Mouse (Mus musculus) layer of hippocampus, postnatal 36 days (tissue): ENCODE measurements at regions not wholly inside any gene's neighbourhood (a gene's known extent, or its start where the extent isn't known, plus 50 kb on each side); places are given as distances from the start of the nearest gene placed in this dataset.
"Not testable (repeated sequence)": the region's sequence is repeated elsewhere in the genome, so short reads cannot be mapped to it uniquely, and the experiment has no call there.

Source experiments
- DNase-seq, 2 experiments: peaks; one replicate each; pipeline ENCODE4 v3.0.0; 2022

- no peak for DNase-seq
Measured at GRCm38 (mm10) chr1:102062268-102062667, 2289.7 kb downstream of the Cntnap5b start.

- no peak for DNase-seq
Measured at GRCm38 (mm10) chr1:102105658-102106057, 2333.1 kb downstream of the Cntnap5b start.

GRCm38 (mm10) chr1:102139021-102139420, 2366.5 kb downstream of the Cntnap5b start:
- no peak for DNase-seq

GRCm38 (mm10) chr1:102146368-102146767, 2373.8 kb downstream of the Cntnap5b start:
- DNase-seq, result no peak

- DNase-seq, result no peak
Measured at GRCm38 (mm10) chr1:102166649-102167048, 2394.1 kb downstream of the Cntnap5b start.

GRCm38 (mm10) chr1:102170566-102171286, 2398.2 kb downstream of the Cntnap5b start:
- no peak for DNase-seq

- no peak for DNase-seq
Measured at GRCm38 (mm10) chr1:102185925-102186324, 2413.4 kb downstream of the Cntnap5b start.

GRCm38 (mm10) chr1:102235473-102235872, 2462.9 kb downstream of the Cntnap5b start:
- DNase-seq, result no peak

- DNase-seq, result not testable (repeated sequence)
Measured at GRCm38 (mm10) chr1:102263126-102263860, 2490.7 kb downstream of the Cntnap5b start.

GRCm38 (mm10) chr1:102264457-102264856, 2491.9 kb downstream of the Cntnap5b start:
- DNase-seq, result not testable (repeated sequence)

GRCm38 (mm10) chr1:102274456-102274855, 2493.9 kb upstream of the Cdh20 start:
- no peak for DNase-seq

- DNase-seq, result no peak
Measured at GRCm38 (mm10) chr1:102288288-102288687, 2480.0 kb upstream of the Cdh20 start.

GRCm38 (mm10) chr1:102303526-102303925, 2464.8 kb upstream of the Cdh20 start:
- DNase-seq, result no peak

GRCm38 (mm10) chr1:102353136-102353535, 2415.2 kb upstream of the Cdh20 start:
- peak in 1 of 2 experiments; percentile 9 for DNase-seq

- DNase-seq, result not testable (repeated sequence)
Measured at GRCm38 (mm10) chr1:102357911-102358310, 2410.4 kb upstream of the Cdh20 start.

GRCm38 (mm10) chr1:102378613-102379012, 2389.7 kb upstream of the Cdh20 start:
- no peak for DNase-seq
